Mouse (Mus musculus) C3H10T1/2 (cell line): ENCODE measurements around the gene Slc23a3. TPM values are rescaled to one million over a fixed set of nuclear protein-coding genes. Genes with fewer than 3 reads are reported as not detected.

Source experiments
- polyA plus RNA-seq, 2 experiments: library from polyadenylated mRNA; unstranded; fragments of >200 nt; fragmentation: generic; extraction: Trizol; gene quantifications; one replicate each; pipeline ENCODE4 v1.2.1; 2012; ENCODE audit warnings: missing spikeins in 2 of 2

Slc23a3 gene
- polyA plus RNA-seq = under 1 TPM; 0.01 to 0.46 TPM

DNA sequence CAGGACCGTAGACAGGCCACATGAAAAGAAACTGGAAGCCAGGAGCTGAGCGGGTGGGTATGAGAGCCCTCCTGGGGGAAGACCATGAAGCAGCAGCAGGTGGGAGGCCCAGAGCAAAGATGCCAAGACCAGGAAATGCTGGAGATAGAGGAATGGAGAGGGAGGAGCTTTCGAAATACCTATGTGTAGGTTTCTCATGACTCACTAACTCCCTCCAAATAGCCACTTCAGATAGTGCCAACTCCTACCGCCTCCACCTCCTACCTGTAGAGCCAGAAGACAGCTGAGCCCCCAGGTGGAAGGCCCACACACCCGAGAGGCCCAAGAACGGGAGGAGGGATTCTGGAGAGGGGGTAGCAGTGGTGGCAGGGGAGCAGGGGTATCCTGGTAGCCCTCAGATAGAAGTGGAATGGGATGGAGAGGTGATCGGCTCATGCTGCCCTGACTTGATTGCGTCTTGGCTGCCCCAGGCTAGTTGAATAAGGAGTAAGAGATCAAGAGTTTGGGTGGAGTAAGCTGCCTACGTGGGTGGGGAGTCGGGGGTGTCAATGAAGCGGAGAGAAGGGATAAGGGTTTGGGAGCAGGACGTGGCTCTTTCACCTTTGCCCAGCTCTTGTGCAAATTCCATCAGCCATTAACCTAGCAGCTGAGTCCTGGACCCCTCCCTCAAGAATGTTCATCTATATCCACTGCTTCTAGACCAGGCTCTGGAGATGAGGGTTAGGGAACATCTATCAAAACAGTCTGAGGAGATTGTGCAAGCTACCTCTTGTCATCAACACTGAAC is at the start of gene Slc23a3:
Gene Slc23a3, minus strand, starts transcription at position 470 of the 787 bp plus-strand sequence.

DNA sequence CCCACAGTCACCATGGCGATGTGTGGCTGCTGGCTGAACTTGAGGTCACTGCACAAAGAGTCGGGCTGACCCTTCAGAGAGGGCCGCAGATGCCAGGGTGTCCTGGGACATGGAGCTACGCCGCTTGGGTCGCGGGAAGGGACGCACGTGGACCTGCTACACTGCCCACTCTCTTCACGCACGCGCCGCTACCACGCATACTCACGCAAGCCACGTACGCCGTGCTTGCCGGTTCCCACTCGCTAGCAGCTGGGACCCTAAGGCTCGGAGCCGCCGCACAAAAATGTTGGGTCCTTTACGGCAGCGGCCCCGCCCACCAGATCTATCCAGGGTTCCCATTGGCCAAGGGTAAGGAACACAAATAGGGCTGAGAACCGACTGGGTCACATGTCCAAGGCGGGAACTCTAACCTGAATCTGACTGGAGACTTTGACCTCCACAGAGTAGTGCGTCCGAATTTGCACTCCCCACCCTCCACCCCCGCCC is 46.5 kb upstream of the Slc23a3 start, which contains the start of gene Abcb6:
Gene Abcb6, minus strand, starts transcription at position 288 of the 486 bp plus-strand sequence.

DNA sequence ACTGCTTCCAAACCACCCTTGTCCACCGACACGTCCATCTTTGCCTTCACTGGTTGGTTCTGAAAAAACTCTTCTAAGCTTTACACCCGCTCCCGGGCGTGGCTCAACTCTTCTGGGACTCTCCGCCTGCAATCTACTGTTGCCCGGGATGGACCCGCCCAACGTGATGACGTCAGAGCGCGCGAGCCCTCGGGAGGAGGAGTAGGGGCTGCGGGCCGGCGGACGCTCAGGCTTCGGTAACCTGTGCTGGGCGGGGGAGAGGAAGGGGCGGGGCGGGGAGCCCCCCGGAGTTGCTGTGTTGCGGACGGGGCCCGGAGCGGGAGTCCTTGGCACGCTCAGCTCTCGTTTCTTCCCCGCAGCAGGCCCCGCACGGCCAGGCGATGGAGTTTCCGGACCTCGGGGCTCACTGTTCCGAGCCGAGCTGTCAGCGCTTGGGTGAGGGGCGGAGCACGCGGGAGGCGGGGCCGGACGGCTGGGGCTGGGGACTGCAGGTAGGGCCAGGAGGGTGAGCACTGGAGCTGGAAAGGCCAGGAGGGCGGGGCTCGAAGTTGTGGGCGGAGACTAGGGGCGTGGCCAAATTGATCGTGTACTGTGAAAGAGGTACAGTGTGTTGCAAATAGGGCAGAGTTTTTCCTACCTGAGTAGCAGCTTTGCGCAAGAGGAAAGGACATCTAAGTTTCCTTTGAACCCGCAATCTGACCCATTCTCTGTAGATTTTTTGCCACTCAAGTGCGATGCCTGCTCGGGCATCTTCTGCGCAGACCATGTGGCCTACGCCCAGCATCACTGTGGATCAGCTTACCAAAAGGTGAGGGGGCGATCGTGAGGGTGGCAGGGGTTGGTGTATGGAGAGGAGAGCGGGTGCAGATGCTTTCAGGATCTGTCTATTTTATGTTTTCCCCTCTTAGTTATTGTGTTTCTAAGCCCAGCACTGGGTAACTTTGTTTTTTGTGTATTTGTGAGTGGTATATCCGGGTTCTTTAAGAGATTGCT is 35.1 kb upstream of the Slc23a3 start, which contains the start of gene Zfand2b:
Gene Zfand2b, plus strand, starts transcription at position 175 of the 993 bp plus-strand sequence.

DNA sequence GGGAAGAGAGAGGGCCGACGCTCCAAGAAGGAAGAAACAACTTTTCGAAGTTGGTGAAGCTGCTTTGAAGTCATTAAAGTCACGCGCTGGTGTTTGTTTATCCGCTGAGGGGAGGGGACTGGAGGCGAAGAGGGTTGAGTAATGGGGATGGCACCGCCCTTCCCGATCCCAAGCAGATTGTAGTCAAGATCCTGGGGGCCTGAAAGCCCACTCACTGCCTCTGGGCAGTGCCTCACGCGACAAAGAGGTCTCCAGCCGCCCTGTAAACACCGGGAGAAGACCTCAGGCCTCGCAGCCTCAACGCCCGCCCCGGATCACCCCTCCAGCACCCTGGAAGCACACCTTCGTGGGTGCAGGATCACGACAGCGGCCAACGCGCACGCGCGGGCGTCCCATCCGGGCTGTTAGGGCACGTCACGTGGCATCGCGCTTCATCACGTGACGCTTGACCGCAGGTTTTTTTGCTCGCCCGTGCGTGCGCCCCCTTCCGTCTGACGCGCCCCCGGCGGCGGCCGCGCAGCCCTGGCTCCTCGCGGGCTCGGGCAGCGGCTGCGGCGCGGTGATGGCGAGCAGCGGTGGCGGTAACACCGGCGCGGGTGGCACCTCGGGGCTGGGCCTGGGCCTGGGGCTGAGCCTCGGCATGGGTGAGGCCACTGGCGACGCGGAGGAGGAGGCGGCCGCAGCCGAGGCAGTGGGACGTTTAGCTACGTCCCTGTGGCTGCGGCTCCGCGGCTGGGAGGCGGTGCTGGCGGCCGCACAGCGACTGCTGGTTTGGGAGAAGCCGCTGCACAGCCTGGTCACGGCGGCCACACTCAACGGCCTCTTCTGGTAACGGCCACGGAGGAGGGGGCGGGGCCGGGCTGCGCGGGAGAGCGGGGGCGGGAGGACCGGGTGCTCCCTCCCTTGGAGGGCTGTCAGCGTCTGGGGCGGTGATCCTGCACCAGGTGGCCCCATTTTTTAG is 8.9 kb upstream of the Slc23a3 start, which contains the start of the genes Cnppd1 and Retreg2:
Gene Cnppd1, minus strand, starts transcription at position 411 of the 961 bp plus-strand sequence.
Gene Retreg2, plus strand, starts transcription at position 478 of the 961 bp plus-strand sequence.

DNA sequence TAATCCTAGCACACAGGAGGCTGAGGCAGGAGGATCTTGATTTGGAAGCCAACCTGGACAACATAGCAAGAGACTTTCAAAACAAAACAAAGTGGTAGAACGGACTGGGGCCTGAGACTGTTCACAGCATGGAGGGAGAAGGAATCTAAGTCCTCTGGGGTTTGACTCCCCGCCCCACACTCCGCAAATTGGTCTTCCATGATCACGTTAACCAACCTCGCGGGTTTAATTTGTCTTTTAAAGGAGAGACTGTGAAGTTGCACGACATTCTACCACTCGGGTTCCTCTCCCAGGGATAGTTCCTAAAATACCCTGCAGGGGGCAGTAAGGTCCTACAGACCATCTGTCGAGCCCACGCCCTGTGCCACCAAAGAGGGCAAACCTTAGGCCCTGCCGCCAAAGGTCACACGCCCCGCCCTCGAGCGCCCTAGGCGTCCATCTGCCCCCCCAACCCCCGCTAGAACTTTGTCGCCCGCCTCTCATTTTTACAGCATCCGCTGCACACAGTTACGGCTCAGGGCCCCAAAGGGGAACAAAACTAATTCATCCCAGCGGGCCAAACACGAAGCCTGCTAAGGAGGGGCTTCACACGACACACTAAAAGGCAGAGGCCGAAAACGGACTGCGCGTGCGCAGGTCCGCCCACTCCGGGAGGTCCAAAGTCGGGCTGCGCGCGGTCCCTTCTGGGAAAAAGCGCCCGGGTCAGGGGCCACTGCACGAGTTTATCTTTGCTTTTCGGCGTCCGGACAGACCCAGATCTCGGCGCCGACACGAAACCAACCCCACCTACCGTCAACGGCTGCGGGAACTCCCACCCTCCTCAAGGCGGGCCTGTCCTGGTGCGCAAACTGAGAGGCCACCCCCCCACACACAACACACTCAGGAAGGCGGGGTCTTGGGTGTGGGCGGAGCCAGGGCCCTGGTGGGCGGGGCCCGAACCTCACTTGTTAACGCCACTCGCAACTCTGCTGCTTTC is 9.1 kb downstream of the Slc23a3 start, which contains the start of gene Nhej1:
Gene Nhej1, minus strand, starts transcription at position 855 of the 976 bp plus-strand sequence.

Other genes starting within 250 kb of the Slc23a3 start
- not detected for gene Fev, start 248.5 kb downstream of the Slc23a3 start, polyA plus RNA-seq
- gene Cryba2, start 240.7 kb downstream of the Slc23a3 start, polyA plus RNA-seq = not detected
- gene Cfap65, start 198.3 kb downstream of the Slc23a3 start, polyA plus RNA-seq = under 1 TPM in 1 of 2 experiments, not detected in 1; 0.01 TPM
- under 1 TPM; 0.02 to 0.12 TPM for gene Ihh, start 182.2 kb downstream of the Slc23a3 start, polyA plus RNA-seq
- 1 to 10 TPM; 6.5 to 6.6 TPM for gene Nhej1, start 8.7 kb downstream of the Slc23a3 start, polyA plus RNA-seq
- 10 to 100 TPM; 21.7 to 39.3 TPM for gene Cnppd1, start 8.8 kb upstream of the Slc23a3 start, polyA plus RNA-seq
- gene Retreg2, start 8.9 kb upstream of the Slc23a3 start, polyA plus RNA-seq = 10 to 100 TPM; 41.2 to 57.7 TPM
- gene Zfand2b, start 34.8 kb upstream of the Slc23a3 start, polyA plus RNA-seq = 10 to 100 TPM; 35.1 to 38.6 TPM
- 10 to 100 TPM in 1 of 2 experiments, 1 to 10 TPM in 1; 8.1 to 19.2 TPM for gene Abcb6, start 46.5 kb upstream of the Slc23a3 start, polyA plus RNA-seq
- 1 to 10 TPM; 3.5 to 6.8 TPM for gene Ankzf1, start 58.3 kb upstream of the Slc23a3 start, polyA plus RNA-seq
- 10 to 100 TPM; 13.1 to 26.6 TPM for gene Atg9a, start 58.3 kb upstream of the Slc23a3 start, polyA plus RNA-seq
- gene Glb1l, start 76.9 kb upstream of the Slc23a3 start, polyA plus RNA-seq = 1 to 10 TPM in 1 of 2 experiments, under 1 TPM in 1; 0.15 to 7.5 TPM
- gene Stk16, start 76.9 kb upstream of the Slc23a3 start, polyA plus RNA-seq = 100 to 1,000 TPM in 1 of 2 experiments, 10 to 100 TPM in 1; 77.1 to 116 TPM
- 100 to 1,000 TPM in 1 of 2 experiments, 1 to 10 TPM in 1; 6.5 to 102 TPM for gene Tuba4a, start 86.0 kb upstream of the Slc23a3 start, polyA plus RNA-seq
- not detected for gene A630095N17Rik, start 98.2 kb upstream of the Slc23a3 start, polyA plus RNA-seq
- 10 to 100 TPM; 17.9 to 34.8 TPM for gene Dnajb2, start 102.5 kb upstream of the Slc23a3 start, polyA plus RNA-seq
- under 1 TPM; 0.26 to 0.82 TPM for gene Ptprn, start 130.6 kb upstream of the Slc23a3 start, polyA plus RNA-seq
- gene Resp18, start 144.5 kb upstream of the Slc23a3 start, polyA plus RNA-seq = not detected
- gene Dnpep, start 184.1 kb upstream of the Slc23a3 start, polyA plus RNA-seq = 100 to 1,000 TPM in 1 of 2 experiments, 10 to 100 TPM in 1; 81.6 to 131 TPM
- gene Des, start 226.4 kb upstream of the Slc23a3 start, polyA plus RNA-seq = 1 to 10 TPM; 1.0 to 1.3 TPM
- gene Speg, start 241.4 kb upstream of the Slc23a3 start, polyA plus RNA-seq = 10 to 100 TPM in 1 of 2 experiments, 1 to 10 TPM in 1; 7.3 to 31.3 TPM